Mouse (Mus musculus) adrenal gland, postnatal 36 days (tissue): Measurements from ENCODE around the gene Ncbp2. TPM values are rescaled to one million over a fixed set of nuclear protein-coding genes. Genes with fewer than 3 reads are reported as not detected.

Experiments used
- DNase-seq, 2 experiments: peaks; one replicate each; pipeline ENCODE4 v3.0.0; 2021; ENCODE audit warnings: mixed read lengths in 1 of 2
- long read RNA-seq, 2 experiments: library from polyadenylated mRNA; stranded (forward); transcript quantifications; one replicate each; pipeline ENCODE4 v2.0.0; 2021; ENCODE audit warnings: borderline sequencing depth in 2 of 2
- total RNA-seq, 2 experiments: library from RNA; stranded (reverse); gene quantifications; 2 replicates each; pipeline ENCODE4 v1.2.3; 2021

Gene Ncbp2
- total RNA-seq: 10 to 100 TPM; 52.8 to 57.9 TPM
- long read RNA-seq, experiment 1, transcript Ncbp2-201 (4 exons, 2,070 nt): major isoform, 79 of 86 reads
- long read RNA-seq, experiment 1, partial matches to known transcripts: 5 of 86 reads
- long read RNA-seq, experiment 1, other reads (novel, unspliced or antisense): 2 of 86 reads
- long read RNA-seq, experiment 2, transcript Ncbp2-201 (4 exons, 2,070 nt): major isoform, 27 of 29 reads
- long read RNA-seq, experiment 2, partial matches to known transcripts: 0 of 29 reads
- long read RNA-seq, experiment 2, other reads (novel, unspliced or antisense): 2 of 29 reads

- DNase-seq: peak; percentile 98
These were observed at the start of gene Ncbp2, which contains the start of gene 0610012G03Rik for GRCm38 (mm10) chr16:31948345-31948774. Gene Ncbp2, plus strand, starts transcription at chr16:31948513. Gene 0610012G03Rik, minus strand, starts transcription at chr16:31948494.

- DNase-seq: no peak
These were observed 49.6 kb upstream of the Ncbp2 start for GRCm38 (mm10) chr16:31898546-31899326.

- no peak for DNase-seq
These were observed 46.4 kb upstream of the Ncbp2 start for GRCm38 (mm10) chr16:31901886-31902285.

- no peak for DNase-seq
These were observed 45.1 kb upstream of the Ncbp2 start for GRCm38 (mm10) chr16:31903239-31903638.

GRCm38 (mm10) chr16:31905331-31905730 lies 43.0 kb upstream of the Ncbp2 start:
- DNase-seq: no peak

GRCm38 (mm10) chr16:31905891-31906825 lies 42.2 kb upstream of the Ncbp2 start:
- peak; percentile 28 to 47 for DNase-seq

- peak; percentile 48 to 68 for DNase-seq
These were observed 41.4 kb upstream of the Ncbp2 start for GRCm38 (mm10) chr16:31906896-31907295.

GRCm38 (mm10) chr16:31908959-31909358 lies 39.4 kb upstream of the Ncbp2 start:
- DNase-seq: no peak

GRCm38 (mm10) chr16:31910281-31910847 lies 37.9 kb upstream of the Ncbp2 start:
- DNase-seq: peak in 1 of 2 experiments; percentile 18

GRCm38 (mm10) chr16:31917776-31918175 lies 30.5 kb upstream of the Ncbp2 start:
- DNase-seq: no peak

- DNase-seq: peak; percentile 73 to 81
These were observed 30.0 kb upstream of the Ncbp2 start for GRCm38 (mm10) chr16:31918248-31918724.

GRCm38 (mm10) chr16:31924368-31924767 lies 23.9 kb upstream of the Ncbp2 start:
- no peak for DNase-seq

- DNase-seq: no peak
These were observed 22.2 kb upstream of the Ncbp2 start for GRCm38 (mm10) chr16:31926091-31926490.

- DNase-seq: no peak
These were observed 21.6 kb upstream of the Ncbp2 start for GRCm38 (mm10) chr16:31926547-31927182.

- DNase-seq: no peak
These were observed 20.9 kb upstream of the Ncbp2 start for GRCm38 (mm10) chr16:31927412-31927811.

- DNase-seq: no peak
These were observed 17.0 kb upstream of the Ncbp2 start for GRCm38 (mm10) chr16:31931330-31931729.

- DNase-seq: no peak
These were observed 16.1 kb upstream of the Ncbp2 start for GRCm38 (mm10) chr16:31932255-31932654.

GRCm38 (mm10) chr16:31932840-31933697 lies 15.2 kb upstream of the Ncbp2 start:
- DNase-seq: peak; percentile 85 to 92

- DNase-seq: peak; percentile 70 to 71
These were observed 14.4 kb upstream of the Ncbp2 start, which contains the start of gene Pigz for GRCm38 (mm10) chr16:31933751-31934549. Gene Pigz, plus strand, starts transcription at chr16:31933851.
